Mouse (Mus musculus) neural tube, embryonic 10.5 days (tissue): ENCODE measurements around the gene Apoc2.
A peak's percentile ranks its signal among the peaks of the same experiment; 100 is the strongest.
"Not testable (repeated sequence)": the region's sequence is repeated elsewhere in the genome, so short reads cannot be mapped to it uniquely, and the experiment has no call there.

Experiments used
- DNase-seq: peaks from one replicate; pipeline ENCODE4 v3.0.0-alpha.2; 2017; ENCODE audit warnings: low spot score; ENCODE audit errors: extremely low spot score

Apoc2 gene

DNA sequence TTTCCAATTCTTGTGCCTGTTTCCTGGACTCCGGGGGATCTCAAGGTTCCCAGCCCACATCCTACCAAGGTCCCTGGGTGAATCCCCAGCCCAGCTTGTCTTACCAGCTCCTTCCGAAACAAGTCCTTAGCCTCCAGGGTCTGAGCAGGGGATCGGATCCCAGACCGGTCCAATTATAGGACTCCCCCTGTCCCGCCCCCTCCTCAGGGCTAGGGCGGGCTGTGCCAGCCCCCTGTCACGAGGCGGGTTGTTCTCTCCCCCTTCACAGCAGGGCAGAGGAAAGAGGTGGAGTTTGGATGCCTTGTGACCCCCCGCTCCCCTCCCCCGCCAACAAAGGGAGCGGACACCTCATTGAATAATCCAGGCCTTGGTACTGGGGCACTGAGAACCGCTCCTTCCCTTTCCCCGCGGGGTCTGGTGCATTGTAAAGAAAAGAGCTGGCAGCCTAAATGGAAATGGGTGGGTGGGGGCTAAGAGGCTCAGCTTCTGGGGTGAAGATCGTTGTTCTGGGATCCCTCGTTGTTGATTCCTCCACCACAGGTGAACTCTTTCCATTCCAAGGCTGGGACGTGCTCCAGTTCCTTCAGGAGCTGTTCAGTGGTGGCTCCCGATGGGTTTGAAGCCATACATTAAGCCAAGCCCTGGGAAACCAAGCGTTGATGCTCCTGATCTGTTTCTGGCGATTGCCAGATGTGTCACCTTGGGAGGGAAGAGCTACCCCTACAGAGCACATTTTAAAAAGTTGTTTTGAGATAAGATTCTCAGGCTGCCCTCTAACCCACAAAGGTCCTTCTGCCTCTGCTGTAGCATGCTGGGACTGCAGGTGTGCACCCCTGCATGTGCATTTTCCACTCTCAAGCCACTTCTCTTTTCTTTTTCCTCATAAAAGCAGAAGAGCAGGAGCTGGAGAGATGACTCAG is 21.4 kb upstream of the Apoc2 start, which contains the start of gene Apoe:
Apoe (minus strand) TSS at position 282 of the 920 bp plus-strand sequence.
- DNase-seq = peak; percentile 54

DNA sequence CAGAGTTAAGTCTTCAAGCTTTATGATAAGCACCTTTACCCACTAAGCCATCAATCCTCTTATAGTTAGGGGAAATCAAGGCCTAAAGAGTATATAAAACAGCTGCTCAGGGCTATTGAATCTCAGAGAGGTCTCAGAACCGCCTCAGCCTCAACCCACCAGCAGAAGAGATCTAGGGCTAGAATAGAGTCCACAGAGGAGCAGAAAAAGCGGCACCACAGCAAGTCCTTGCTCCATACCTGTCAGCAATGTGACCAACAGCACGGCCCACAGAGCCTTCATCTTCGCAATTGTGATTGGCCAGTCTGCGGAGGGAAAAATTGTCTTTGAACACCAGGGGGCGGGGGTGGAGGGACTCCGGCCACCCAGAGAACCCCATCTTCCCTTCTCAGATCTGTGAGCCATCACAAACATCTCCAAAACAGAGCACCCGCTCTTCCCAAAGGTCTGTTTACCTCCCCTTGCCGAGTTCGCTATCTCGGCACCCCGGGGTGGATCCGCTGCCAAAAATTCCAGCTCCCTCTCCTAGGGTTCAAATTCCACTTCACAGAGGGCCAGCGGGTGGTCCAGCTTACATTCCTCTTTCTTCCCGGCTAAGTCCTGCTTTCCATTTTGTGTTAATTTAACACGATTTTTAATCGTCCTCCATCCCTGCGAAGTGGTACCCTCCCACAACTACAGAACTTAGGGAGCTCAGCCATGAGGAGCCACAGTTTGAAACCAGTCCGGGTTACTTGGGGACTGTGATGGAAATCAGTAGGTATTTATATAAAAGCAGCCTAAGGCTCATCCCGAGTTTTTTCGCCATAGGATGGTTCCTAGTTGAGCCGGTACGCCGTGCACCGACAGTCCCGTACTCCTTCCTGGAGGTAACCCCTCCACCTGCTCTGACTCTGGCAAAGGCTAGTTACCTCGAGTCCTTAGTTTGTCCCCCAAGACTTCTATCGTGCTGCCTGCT is 20.5 kb upstream of the Apoc2 start:
- DNase-seq = peak; percentile 55

DNA sequence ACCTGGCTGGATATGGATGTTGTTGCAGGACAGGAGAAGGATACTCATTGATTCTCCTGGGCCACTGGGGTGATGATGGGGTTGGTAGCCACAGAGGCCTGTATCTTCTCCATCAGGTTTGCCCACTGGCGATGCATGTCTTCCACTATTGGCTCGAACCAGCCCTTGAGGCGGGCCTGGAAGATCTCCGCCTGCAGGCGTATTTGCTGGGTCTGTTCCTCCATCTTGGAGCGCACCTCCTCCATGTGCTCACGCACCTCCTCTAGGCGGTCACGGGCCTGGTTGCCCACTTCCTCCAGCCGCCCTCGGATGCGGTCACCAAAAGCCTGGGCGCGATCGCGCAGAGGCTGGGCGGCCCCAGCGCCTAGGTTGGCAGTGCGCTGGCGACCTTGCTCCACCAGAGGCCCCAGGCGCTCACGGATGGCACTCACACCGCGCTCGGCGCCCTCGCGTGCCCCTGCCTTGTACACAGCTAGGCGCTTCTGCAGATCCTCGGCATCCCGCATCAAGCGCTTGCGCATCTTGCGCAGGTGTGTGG is 18.7 kb upstream of the Apoc2 start:
- DNase-seq = no peak

DNA sequence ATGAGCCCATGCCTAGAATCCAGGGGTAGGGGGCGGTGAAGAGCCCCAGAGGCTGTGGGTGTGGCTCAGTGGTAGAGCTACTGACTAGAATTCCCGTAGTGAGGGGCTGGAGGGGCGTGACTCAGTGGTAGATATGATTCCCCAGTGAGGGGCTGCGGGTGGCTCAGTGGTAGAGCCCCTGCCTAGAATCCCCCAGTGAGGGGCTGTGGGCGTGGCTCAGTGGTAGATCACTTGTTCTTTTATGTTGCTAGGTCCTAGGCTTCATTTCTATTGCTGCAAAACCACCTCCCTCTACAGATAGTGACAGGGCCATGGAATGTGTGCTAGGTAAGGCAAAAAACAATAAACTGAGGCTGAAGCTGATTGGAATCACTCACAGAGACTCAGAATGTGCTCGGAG is 18.1 kb upstream of the Apoc2 start:
- DNase-seq = no peak

DNA sequence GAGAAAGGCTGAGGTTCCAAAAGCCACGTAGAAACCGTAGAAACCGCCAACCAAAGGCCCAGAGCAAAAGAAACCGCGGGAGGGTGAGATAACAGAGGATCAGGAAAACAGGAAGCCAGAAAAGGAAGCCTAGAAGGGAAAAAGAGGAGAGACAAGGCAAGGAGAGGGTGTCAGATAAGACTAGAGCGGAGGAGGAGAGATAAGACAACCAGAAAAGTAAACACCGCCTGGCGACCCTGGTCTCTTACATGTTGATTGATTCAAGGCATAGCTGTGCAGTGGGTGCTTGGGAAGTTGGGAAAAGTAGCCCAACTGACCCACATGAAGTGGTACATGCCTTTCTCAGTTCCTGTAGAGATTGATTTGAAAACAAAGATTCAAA is 17.5 kb upstream of the Apoc2 start:
- DNase-seq = no peak

DNA sequence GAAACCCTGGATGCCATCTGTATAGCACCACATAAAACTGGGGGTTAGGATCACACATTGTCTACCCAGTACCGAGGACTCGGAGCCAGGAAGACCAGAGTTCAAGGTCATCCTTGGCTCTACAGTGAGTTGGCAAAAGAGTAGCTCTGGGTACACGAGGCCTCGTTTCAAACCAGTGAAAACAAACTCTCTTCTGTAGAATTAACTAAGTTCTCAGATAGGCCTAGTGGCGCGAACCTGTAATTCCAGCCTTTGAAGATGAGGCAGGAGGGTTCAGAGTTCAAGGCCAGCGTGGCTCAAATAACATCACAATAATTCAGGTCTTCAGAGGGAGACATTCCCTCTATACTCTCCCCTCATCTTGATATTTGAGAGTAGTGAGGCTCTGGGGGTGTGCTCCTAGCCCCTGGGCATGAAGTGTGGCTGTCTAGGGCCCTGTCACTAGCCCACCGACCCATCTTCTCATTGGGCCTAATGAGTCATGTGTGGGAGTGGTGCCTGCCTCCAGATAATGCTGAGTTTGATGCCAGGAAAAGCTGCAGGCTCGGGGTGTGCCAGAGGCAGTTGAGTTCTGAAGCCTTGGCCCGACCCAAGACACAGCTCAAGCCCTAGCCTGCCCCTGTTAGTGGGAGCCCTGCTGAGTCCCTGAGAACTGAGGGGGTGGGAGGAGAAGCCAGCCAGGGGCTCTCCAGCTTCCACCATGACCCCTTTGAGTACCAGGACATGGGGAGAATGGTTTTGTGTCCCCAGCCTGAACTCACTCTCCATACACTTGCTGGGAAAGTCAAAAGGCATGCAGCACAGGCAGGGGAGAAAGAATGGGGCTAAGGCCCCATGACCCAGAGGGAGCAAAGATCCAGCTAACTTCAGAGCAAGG is 16.8 kb upstream of the Apoc2 start:
- no peak for DNase-seq

DNA sequence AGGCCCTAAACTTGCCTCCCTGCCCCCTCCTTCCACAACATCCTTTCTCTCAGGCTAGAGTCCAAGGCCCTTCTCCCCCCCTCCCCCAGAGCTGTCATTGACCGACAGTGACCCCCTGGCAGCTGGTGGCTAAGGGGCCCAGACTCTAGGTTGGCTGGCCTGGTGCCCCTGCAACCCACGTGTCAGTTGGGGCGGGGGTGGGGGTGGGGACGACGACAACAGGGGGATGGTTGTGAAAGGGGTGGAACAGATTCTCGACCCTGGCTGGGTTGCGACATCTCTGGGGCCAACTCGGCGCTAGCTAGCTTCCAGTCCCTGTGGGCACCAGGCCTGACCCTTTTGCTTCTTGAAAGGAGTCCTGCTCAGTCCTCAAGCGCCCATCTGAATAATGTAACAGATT is 15.7 kb upstream of the Apoc2 start:
- peak; percentile 26 for DNase-seq

DNA sequence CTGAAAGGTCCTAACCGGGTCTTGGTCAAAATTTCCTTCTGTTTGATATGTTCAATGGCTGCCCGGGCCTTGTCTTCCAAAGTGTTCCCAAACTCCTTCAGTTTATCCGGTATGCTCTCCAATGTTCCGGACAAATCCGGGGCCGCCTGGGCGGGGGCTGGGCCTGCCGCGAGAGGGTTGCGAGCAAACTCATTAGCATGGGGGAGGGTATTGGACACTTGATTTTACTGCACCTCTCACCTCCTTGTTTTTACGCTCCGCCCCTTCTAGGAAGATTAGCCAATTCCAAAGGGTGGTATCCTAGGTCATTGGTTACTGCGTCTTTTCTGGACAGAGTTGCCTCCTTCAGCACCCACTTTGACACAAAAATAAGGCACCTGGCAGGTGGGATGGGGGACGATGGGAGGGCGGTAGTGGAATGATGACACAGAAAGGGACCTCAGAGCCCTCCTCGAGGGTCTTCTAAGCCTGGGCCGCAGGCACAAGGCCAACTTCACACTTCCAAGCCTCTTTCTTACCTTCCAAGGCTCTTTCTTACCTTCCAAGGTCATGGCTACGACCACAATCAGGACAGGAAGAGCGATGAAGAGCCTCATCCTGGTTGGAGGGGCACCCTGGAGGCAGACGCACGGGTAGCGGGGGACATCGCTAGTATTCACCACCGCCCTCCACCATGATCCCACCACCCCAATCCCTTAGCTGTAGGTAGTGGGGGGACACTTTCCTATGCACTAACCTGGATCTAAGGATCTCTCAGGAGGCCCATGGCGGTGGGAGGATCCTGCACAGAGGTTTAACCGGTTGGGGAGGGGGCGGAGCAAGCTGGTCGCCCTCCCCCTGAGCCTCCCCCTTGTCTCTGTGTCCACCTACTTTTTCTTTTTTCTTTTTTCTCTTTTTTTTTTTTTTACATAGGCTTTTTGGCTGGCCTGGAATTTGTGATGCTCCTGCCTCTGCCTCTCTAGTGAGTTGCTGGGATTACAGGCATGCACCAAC is 14.4 kb upstream of the Apoc2 start, which contains the start of gene Apoc1:
Apoc1 (minus strand) TSS at position 788 of the 993 bp plus-strand sequence.
- no peak for DNase-seq

DNA sequence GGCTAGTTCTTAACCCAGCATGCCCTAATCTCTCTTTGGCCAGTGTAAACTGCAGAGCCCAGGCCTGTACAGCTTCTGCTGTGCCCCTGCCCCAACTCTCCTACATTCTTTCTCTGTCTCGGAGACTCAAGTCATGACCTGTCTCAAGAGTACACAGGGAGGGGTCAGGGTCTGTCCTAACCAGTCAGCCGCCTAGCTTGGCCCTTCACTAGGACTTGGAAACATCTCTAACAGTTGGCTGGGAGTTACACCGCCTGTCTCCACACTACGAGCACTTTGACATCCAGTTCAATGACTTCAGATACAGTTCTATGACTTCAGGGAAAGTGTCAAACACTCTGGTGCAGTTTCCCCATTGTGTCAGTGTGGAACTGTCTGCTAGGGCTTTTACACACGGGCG is 13.7 kb upstream of the Apoc2 start:
- no peak for DNase-seq

DNA sequence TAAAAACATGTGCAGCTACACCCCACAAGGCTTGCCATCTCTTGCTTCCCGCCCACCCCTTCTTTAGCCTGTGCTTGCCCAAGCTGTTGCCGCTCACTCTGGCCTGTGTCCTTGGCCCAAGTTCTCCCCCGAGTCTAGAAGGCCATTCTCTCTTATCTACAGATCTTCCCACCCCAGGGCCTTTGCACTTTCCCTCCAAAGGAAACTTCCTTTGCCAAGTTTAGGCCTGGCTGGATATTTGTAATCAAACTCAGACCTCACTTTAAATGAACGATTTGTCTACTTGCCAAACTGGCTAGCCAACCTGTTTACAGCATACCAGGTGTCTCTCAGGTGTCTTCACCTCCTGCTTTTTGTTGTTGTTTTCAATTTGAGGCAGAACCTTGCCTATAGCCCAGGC is 13.1 kb upstream of the Apoc2 start:
- DNase-seq = no peak

DNA sequence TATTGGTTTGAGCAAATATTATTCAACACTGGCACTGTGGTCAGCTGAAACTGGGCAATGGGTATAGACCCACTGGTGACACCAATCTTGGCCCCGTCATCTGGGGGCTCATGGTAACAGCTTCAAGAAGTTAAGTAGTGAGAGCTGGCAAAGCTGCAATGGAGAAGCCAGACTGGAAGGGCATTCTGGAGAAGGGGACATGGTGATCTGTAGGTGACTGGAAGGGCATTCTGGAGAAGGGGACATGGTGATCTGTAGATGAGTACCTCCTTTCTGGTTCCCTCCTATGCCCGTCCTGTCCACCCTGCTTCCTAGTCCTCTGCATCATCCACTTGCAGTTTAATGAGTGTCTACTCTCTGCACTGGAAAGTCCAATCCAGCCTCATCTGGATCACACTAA is 10.9 kb upstream of the Apoc2 start:
- no peak for DNase-seq

DNA sequence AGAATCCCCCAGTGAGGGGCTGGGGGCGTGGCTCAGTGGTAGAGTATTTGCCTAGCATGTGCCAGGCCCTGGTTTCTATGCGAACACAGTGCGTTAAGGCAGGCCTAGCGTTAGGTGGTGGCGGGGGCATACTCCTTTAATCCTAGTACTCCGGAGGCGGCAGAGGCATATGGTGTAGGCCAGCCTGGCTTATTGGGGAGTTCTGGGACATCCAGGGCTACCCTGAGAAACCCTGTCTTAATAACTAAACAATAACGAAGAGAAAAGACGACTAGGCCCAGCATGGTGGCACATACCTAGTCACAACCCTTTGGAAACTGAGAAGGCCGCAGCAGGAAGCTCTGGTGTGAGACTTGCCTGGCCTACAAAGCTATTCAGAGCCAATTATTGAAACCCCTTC is 10.4 kb upstream of the Apoc2 start:
- DNase-seq = no peak

DNA sequence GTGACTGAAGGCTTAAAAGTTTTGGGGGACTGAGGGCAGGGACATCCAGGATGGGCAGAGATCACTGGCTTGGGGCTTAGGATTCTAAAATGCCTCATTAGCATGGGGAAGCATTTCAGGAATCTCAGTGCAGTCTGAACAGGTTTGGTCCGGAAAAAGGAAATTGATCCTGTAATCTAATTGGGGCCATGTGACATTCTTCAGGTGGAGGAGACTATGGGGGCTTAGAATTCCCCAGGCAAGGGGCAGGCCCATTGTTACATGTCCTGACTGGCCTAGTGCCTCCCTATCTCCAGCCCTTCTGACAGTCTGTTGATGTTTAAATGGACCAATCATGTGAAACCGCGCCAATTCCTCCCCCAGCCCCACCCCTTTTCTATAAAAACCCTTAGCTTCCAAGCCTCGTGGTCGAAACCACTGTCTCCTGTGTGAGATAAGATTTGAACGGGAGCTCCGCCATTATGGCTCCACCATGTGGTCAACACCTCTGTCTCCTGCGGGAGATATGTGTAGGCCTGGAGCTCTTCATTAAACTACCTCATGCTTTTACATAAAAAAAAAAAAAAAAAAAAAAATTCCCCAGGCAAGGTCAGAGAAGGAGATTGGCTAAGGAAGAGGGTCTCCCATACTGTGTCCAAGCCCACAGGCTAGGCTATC is 9.3 kb upstream of the Apoc2 start:
- DNase-seq = not testable (repeated sequence)

DNA sequence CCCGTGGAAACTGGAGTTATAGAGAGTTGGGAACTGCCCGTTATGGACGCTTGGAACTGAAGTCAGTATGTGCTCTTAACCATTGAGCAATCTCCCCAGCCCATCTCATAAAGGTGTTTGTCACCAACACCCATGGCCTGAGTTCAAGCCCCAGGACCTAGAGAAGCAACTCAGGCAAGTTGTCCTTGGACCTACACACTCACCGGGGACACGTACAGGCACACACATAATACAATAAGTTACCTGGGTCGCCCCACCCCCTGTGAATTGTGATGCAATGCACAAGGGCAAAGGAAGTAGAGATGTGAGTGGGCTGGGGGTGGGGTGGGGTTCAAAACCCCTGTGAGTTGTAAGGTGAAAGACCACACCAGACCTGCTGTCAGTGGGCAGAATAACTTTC is 8.8 kb upstream of the Apoc2 start:
- DNase-seq = no peak

DNA sequence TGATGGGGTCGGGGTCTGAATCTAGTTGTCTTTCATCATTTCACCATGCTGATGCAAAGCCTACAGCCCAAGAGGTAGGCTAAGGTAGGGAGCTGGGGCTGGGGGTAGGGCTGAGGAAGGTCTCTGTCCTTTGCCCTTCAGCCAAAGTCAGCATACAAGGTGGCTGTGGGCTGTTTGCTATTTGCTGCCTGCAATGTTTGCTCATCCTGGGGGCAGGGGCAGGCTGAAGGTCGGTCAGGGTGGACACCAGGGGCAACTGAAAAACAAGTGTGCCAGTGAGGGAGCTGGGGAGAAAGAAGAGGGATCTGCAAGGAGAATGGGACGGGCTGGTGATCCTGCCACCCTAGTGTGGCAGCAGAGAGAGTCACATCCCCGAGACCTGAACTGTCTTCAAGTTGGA is 7.6 kb upstream of the Apoc2 start:
- no peak for DNase-seq

DNA sequence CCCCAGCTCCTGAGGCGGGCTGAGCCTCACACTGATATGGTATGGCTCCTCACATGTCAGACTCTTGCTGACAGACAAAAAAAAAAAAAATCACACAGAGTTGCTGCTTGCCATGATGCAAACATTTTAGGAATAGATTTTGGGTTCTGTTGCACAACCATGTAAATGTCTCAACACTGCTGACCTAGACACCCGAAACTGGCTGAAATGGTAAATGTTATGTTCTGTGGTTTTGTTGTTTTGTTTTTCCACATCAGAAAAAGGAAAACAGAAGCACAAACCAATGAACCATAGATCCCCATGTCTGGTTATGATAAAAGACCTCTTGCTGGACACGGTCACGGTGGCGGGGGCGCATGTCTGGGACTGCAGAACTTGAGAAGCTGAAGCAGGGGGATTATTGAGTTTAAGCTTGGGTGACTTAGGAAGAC is 6.0 kb upstream of the Apoc2 start:
- no peak for DNase-seq

DNA sequence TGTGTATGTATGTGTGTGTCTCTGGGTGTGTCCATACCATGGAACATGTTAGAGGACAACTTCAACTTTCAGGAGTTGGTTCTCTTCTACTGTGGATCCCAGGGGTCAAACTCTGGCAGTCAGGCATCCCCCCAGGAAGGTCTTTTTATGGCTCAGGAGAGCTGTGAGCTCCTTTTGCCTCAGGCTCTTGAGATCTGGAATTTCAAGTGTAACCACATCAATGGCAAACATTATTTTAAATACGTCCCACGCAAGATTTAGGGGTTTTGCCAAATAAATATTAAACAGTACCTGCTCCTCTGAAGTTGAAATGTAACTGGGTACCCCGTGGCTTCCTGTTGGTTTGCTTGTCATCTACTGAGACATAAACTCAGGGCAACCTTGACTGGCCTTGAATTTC is 5.2 kb upstream of the Apoc2 start:
- no peak for DNase-seq

DNA sequence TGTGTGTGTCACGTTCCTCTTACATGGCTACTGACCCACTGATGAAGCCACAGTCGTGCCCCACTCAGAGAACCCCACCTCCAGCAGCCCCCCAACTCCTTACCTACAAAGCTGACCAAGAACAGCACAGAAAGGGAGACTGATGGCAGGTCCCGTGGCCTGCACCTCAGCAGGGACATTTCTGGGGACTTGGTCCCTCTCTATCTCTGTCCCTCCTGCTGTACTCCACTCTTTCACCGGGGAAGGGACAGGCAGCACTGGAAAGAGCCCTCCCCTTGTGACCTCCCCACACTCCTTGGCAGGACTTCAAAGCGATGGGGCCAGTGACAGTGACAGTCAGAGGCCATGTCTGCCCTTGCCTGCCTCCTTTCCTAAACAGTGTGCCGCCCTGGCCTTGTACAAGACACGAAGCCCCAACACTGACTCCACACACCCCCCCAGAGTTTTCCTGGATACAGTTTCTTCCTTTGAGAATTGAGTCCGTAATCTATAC is 3.5 kb upstream of the Apoc2 start, which contains the start of the genes Gm44805 and Apoc4:
Gm44805 (minus strand) TSS at position 222 of the 493 bp plus-strand sequence.
Apoc4 (minus strand) TSS at position 278 of the 493 bp plus-strand sequence.
- DNase-seq = no peak

DNA sequence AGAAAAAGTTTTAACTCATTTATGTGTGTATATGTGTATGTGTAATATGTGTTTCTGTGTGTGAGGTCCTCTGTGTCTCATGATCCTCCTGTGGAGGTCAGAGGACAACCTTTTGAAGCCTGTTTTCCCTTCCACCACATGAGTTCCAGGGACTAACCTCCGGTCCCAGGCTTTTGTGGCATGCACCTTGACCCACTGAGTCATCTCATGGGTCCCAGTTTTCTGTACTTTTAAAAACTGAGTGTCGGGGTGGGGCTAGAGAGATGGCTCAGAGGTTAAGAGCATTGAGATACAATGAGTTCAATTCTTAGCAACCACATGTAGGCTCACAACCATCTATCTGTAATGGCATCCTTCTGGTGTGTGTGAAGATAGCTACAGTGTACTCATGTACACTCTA is 3.0 kb upstream of the Apoc2 start:
- DNase-seq = no peak
